Mouse (Mus musculus): ENCODE measurements around the gene Agtrap. TPM values are rescaled to one million over a fixed set of nuclear protein-coding genes. Genes with fewer than 3 reads are reported as not detected.

Agtrap gene
- polyA plus RNA-seq (2011; ENCODE audit: insufficient read depth, insufficient read length, low replicate concordance, missing spikeins) = 10.0 and 20.9 TPM in 2 replicates

GRCm38 (mm10) chr4:148087907-148088527 is at the start of gene Agtrap:
TSS of gene Agtrap (minus strand) at chr4:148088031.
- Histone ChIP-seq H3K4me3 (replicated peaks; ENCODE audit: control insufficient read depth, low read depth, low read length) (peak within 1 kb of the TSS; percentile 62), H3K27ac (ENCODE audit: control insufficient read depth, insufficient read depth, low read depth, low read length, poor library complexity) (peak within 1 kb of the TSS; percentile 58), H3K4me1 (ENCODE audit: control insufficient read depth, insufficient read depth, low read length) (peaks cover 8% of the 10 kb centered on the region; the same call in 1 of the 2 replicates)
- no peak for TF ChIP-seq CTCF (IDR thresholded peaks at IDR 0.05; ENCODE audit: control insufficient read depth, insufficient read depth, low read length)
- peak; percentile 50; the same call in 1 of the 2 replicates for TF ChIP-seq POLR2A (IDR thresholded peaks at IDR 0.05; ENCODE audit: borderline replicate concordance, control insufficient read depth, low read depth, low read length)
- 6% methylated on average over 34 of the region's 34 CpGs for WGBS

DNA sequence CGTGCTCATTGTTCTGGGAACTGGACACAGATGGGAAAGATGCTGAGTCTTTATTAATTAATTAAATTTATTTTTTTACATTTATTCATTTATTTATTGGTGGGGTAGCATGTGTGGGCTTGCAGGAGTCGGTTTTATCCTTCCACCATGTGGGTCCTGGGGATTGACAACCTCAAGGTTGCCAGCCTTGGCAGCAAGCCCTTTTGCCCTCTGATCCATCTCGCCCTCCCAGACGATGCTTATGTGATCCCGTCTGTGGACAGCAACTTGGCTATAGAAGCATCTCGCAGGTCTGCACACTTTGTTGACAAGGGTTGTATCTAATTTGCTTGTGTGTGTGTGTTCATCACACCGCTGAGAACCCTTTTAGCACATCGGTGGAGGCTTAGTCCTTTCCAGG is 49.7 kb upstream of the Agtrap start:
- WGBS = 73% methylated on average over 8 of the region's 8 CpGs
- H3K4me3 ChIP-seq (replicated peaks; ENCODE audit: control insufficient read depth, low read depth, low read length) = no peak overlapping the region
- no peaks in the 10 kb centered on the region; the same call in 1 of the 2 replicates for H3K4me1 ChIP-seq (ENCODE audit: control insufficient read depth, insufficient read depth, low read length)
- TF ChIP-seq CTCF (IDR thresholded peaks at IDR 0.05; ENCODE audit: control insufficient read depth, insufficient read depth, low read length) = no peak
- no peak for TF ChIP-seq POLR2A (IDR thresholded peaks at IDR 0.05; ENCODE audit: borderline replicate concordance, control insufficient read depth, low read depth, low read length)
- no peak overlapping the region for H3K27ac ChIP-seq (ENCODE audit: control insufficient read depth, insufficient read depth, low read depth, low read length, poor library complexity)

GRCm38 (mm10) chr4:148134988-148135387 is 47.2 kb upstream of the Agtrap start:
- no peak overlapping the region for H3K27ac ChIP-seq (ENCODE audit: control insufficient read depth, insufficient read depth, low read depth, low read length, poor library complexity)
- 30% methylated on average over 8 of the region's 8 CpGs for WGBS
- TF ChIP-seq POLR2A (IDR thresholded peaks at IDR 0.05; ENCODE audit: borderline replicate concordance, control insufficient read depth, low read depth, low read length) (no peak), CTCF (IDR thresholded peaks at IDR 0.05; ENCODE audit: control insufficient read depth, insufficient read depth, low read length) (no peak)
- H3K4me3 ChIP-seq (replicated peaks; ENCODE audit: control insufficient read depth, low read depth, low read length) = no peak overlapping the region
- H3K4me1 ChIP-seq (ENCODE audit: control insufficient read depth, insufficient read depth, low read length) = no peaks in the 10 kb centered on the region; the same call in 1 of the 2 replicates

GRCm38 (mm10) chr4:148131497-148132081 is 43.8 kb upstream of the Agtrap start:
- Histone ChIP-seq H3K4me1 (ENCODE audit: control insufficient read depth, insufficient read depth, low read length) (no peaks in the 10 kb centered on the region; the same call in 1 of the 2 replicates), H3K4me3 (replicated peaks; ENCODE audit: control insufficient read depth, low read depth, low read length) (no peak overlapping the region), H3K27ac (ENCODE audit: control insufficient read depth, insufficient read depth, low read depth, low read length, poor library complexity) (no peak overlapping the region)
- 4% methylated on average over 21 of the region's 21 CpGs for WGBS
- no peak for TF ChIP-seq CTCF (IDR thresholded peaks at IDR 0.05; ENCODE audit: control insufficient read depth, insufficient read depth, low read length)
- TF ChIP-seq POLR2A (IDR thresholded peaks at IDR 0.05; ENCODE audit: borderline replicate concordance, control insufficient read depth, low read depth, low read length) = no peak

- TF ChIP-seq CTCF (IDR thresholded peaks at IDR 0.05; ENCODE audit: control insufficient read depth, insufficient read depth, low read length) (no peak), POLR2A (IDR thresholded peaks at IDR 0.05; ENCODE audit: borderline replicate concordance, control insufficient read depth, low read depth, low read length) (no peak)
- 2% methylated on average over 82 of the region's 87 CpGs for WGBS
Measured at GRCm38 (mm10) chr4:148130561-148131413, 43.0 kb upstream of the Agtrap start, which contains the start of gene Draxin. TSS of gene Draxin (minus strand) at chr4:148130698.

GRCm38 (mm10) chr4:148130133-148130532 is 42.3 kb upstream of the Agtrap start, which contains the start of gene Mad2l2:
TSS of gene Mad2l2 (plus strand) at chr4:148130384.
- peak within 1 kb of the TSS; percentile 10; the same call in 1 of the 2 replicates for H3K27ac ChIP-seq (ENCODE audit: control insufficient read depth, insufficient read depth, low read depth, low read length, poor library complexity)
- no peak within 1 kb of the TSS for H3K4me3 ChIP-seq (replicated peaks; ENCODE audit: control insufficient read depth, low read depth, low read length)
- 8% methylated on average over 18 of the region's 18 CpGs for WGBS
- no peak for TF ChIP-seq POLR2A (IDR thresholded peaks at IDR 0.05; ENCODE audit: borderline replicate concordance, control insufficient read depth, low read depth, low read length)
- no peak for TF ChIP-seq CTCF (IDR thresholded peaks at IDR 0.05; ENCODE audit: control insufficient read depth, insufficient read depth, low read length)
- H3K4me1 ChIP-seq (ENCODE audit: control insufficient read depth, insufficient read depth, low read length) = no peaks in the 10 kb centered on the region; the same call in 1 of the 2 replicates

More at GRCm38 (mm10) chr4:148130561-148131413, 43.0 kb upstream of the Agtrap start, which contains the start of gene Draxin:
- H3K4me1 ChIP-seq (ENCODE audit: control insufficient read depth, insufficient read depth, low read length) = no peaks in the 10 kb centered on the region; the same call in 1 of the 2 replicates
- H3K4me3 ChIP-seq (replicated peaks; ENCODE audit: control insufficient read depth, low read depth, low read length) = no peak within 1 kb of the TSS
- peak within 1 kb of the TSS; percentile 10; the same call in 1 of the 2 replicates for H3K27ac ChIP-seq (ENCODE audit: control insufficient read depth, insufficient read depth, low read depth, low read length, poor library complexity)

DNA sequence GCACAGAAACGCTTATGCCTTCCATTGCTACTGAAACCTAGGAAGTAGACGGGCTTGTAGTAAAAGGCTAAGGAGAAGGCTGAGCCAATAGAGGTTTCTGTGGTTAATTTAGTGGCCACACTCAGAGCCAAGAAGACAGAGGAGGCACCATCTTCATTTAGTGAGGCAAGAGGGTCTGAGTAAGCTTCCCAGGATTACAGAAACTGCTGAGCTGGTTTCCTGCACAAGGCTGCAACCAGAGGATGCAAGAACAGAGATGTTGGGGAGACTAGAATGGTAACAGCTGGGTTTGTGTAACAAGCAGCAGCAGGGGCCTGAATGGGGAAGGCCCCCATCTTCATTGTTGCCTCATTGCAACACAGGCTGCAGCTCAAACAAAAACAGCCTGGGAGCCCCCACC is 40.8 kb upstream of the Agtrap start:
- no peak overlapping the region for H3K27ac ChIP-seq (ENCODE audit: control insufficient read depth, insufficient read depth, low read depth, low read length, poor library complexity)
- WGBS = 7% methylated on average over 2 of the region's 2 CpGs
- H3K4me3 ChIP-seq (replicated peaks; ENCODE audit: control insufficient read depth, low read depth, low read length) = no peak overlapping the region
- TF ChIP-seq CTCF (IDR thresholded peaks at IDR 0.05; ENCODE audit: control insufficient read depth, insufficient read depth, low read length) (no peak), POLR2A (IDR thresholded peaks at IDR 0.05; ENCODE audit: borderline replicate concordance, control insufficient read depth, low read depth, low read length) (no peak)
- H3K4me1 ChIP-seq (ENCODE audit: control insufficient read depth, insufficient read depth, low read length) = no peaks in the 10 kb centered on the region; the same call in 1 of the 2 replicates
